Mouse (Mus musculus): ENCODE data around the gene Ptpre.
"Not testable (repeated sequence)": the region's sequence is repeated elsewhere in the genome, so short reads cannot be mapped to it uniquely, and the experiment has no call there.

Ptpre gene

DNA sequence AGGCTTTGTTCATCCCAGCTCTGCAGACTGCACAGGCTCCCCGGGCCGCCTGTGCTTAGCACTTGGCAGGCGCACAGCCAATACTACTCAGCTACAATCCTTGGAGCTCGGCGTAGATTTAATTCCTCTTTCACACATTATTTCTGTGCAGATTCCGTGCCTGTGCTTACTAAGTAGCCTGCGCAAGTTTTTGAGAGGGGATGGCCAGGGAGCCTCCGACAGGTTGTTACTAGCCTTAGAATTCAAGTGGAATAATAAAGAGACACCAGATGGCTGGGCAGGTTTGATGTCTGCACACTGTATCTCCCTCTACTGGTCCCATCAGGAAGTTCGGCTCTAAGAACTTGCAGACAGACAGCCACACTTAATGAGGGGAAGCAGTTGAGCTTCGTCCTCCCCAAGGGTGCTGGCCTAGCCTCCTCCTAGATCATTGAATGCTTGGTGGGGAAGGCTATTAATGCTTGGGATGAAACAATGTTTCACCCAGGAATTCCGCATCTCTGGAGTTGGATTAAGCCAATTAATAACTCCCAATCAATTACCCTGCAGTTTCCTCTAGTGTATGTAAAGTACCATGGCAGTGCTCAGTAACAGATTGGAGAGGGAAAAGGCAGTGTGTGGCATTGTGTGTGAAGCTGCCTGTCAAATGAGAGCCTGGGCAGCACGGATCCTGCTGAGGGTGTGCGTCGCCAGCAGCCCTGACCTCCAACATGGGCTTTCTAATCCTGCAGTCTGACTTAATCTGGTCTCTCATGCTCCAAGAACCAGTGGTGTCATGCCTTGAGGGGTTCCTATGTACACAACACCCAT lies 104.6 kb downstream of the Ptpre start:
- DNase-seq (ENCODE audit: low spot score in 2 of 2): peak; percentile 34 to 50

DNA sequence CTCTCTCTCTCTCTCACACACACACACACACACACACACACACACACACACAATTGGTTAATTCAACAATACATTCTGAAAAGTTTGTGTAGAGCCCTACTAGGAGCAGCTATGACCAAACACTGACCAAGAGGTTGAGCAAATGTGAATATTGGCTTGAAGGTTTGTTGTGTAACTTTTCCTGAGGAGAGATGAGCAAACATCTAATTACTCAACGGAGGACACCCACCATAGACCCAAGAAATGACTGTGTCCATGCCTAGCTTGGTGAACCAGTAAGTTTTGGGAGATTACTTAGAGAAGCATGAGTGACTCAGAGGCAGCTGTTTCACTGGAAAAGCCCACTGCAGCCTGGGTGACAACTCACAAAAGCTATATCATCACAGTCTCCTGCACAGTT lies 107.2 kb downstream of the Ptpre start:
- DNase-seq (ENCODE audit: low spot score in 2 of 2): no peak

DNA sequence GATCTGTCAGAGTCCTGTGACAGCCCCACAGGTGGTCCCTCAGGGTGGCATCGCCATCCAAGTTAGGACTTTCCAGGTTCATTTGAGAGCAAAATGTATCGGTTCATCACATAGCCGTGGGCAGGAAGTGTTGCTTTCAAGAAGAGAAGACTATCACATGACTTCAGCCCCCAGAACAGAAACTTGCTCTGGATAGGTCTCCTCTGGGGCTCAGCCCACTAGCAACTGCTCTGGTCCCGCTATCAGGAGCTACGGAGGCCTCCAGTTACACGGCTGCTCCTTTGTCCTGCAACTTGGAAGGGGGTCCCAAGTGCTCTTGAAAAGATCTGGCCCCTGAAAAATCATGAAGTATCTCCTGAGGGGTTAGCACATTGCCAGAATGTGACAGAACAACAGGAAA lies 109.7 kb downstream of the Ptpre start:
- DNase-seq (ENCODE audit: low spot score in 2 of 2): no peak

DNA sequence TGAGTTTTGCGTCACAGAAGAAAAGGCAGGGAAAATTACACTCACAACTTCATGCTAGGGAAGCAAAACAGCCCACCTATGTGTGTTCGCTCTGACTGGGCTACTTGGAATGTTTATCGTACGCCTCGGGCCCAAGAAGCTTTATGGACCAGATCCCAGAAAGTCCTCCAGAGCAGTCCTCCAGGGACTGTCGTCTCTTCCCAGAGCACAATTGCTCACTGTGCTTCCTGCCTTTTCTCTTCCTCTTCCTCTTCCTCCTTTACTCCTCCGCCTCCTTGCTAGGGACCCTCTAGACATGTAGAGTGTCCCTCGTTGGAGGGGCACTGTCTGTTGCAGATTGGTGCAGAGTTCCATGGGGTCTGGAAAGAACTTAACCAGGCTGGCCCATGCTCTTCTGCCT lies 111.5 kb downstream of the Ptpre start:
- no peak for DNase-seq (ENCODE audit: low spot score in 2 of 2)

DNA sequence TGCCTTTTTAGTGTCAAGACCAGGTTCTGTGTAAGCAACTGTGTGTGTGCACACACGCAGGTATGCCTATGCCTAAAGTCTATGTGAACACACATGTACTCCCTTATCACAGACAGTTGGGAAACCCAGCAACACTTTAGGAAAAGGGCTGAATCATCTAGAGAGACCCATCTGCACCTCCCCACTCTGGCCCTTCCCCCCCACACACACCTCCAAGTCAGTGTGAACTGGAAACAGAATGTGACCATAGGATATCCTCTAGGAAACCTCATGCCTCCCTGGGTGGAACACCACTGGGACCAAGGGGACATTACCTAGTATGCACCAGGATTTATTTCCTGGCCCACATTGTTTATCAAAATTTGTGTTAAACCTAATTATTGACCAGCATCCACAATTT lies 112.0 kb downstream of the Ptpre start:
- DNase-seq (ENCODE audit: low spot score in 2 of 2): no peak

DNA sequence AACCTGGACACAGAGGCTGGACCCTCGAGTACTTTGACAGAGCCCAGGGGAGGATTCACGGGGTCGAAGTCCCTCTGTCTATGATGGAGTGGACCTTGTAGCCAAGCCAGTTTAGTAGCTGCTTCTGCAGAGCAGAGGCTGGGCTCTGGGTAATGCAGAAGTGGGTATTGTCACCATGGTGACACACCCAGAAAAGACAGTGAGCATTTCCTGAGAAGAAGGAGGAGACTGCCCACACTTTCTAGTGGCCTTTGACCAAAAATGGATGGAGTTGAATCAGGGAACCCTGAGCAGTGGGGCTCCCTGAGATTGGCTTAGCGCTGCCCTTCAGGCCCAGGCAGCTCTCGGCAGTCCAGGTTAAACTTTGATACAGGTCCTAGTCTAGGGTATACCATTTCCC lies 112.8 kb downstream of the Ptpre start:
- DNase-seq (ENCODE audit: low spot score in 2 of 2): no peak

DNA sequence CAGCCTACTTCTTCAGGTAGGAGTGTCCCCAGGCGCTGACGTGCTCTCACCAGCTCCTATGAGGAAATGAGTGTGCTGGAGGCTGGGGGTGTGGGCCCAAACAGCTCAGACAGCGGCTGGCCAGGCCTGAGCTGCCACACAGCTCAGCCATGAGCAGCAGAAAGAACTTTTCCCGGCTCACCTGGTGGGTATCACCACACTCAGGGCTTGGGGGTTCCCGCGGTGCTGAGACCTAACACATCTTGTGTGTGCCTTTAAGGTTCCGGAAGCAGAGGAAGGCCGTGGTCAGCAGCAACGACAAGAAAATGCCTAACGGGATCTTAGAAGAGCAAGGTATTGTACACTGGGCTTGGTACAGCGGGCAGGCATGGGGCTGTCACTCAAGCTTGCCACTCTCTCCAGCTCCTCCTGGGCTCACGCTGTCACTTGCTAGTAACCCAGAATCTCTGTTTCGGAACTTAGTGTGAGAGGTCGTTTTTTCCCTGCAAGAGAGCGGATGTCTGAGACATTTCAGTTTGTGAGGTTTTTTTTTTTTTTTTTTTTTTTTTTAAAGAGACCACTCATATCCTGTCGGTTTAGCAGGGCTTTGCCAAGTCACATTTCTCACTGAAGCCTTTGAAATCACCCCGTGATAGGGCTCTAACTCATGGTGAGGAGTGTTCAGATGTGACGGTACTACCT lies 114.7 kb downstream of the Ptpre start:
- DNase-seq (ENCODE audit: low spot score in 2 of 2): no peak

DNA sequence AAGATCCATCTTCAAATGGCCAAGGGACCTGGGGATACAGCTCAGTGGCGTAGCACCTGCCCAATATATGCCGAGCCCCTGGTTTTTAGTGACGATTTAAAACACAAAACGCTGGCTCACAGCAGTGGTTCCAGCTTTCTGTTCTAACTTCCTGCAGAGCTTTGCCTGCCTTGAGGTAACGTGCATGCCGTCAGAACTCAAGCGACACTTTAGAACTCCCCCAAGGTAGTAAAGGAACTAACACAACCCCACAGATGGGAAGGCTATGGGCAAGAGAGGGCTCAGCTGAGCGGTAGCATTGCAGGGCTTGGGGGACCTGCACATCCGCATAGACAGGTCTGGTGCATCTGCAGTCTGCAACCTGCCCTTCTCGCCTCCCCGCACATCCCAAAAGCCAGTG lies 115.5 kb downstream of the Ptpre start:
- no peak for DNase-seq (ENCODE audit: low spot score in 2 of 2)

DNA sequence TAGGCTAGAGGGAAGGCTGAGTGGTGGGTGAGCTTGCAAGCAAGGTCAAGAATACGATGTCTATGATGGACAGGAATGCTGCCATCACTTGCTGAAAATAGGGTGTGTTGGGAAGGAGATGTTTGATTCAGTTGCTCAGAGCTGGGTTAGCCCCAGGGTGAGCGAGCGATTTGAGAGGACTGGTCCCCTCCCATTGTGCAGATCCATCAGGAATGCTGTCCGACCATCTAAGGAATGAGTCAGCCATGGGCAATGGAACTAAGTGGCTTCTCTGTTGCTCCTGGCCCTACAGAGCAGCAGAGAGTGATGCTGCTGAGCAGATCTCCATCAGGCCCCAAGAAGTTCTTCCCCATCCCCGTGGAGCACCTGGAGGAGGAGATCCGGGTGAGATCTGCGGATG lies 116.3 kb downstream of the Ptpre start:
- DNase-seq (ENCODE audit: low spot score in 2 of 2): no peak

DNA sequence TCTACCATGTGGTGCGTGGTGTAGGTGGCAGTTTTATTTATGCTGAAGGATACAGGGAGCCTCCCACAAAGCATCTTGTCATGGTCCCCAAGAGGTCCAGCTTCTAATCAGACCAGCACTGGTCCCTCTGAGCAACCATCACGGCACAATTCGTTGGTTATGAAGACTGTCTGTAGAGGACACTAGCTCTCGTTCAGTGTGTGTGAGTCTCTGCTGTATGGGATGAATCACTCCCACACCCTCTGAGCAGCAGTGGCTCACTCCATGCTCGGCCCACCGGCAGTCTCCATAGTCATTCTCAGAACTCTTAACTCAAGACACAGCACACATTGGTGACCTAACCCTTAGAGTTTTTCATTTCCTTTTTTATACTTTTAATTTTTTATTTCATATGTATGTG lies 117.0 kb downstream of the Ptpre start:
- DNase-seq (ENCODE audit: low spot score in 2 of 2): no peak

DNA sequence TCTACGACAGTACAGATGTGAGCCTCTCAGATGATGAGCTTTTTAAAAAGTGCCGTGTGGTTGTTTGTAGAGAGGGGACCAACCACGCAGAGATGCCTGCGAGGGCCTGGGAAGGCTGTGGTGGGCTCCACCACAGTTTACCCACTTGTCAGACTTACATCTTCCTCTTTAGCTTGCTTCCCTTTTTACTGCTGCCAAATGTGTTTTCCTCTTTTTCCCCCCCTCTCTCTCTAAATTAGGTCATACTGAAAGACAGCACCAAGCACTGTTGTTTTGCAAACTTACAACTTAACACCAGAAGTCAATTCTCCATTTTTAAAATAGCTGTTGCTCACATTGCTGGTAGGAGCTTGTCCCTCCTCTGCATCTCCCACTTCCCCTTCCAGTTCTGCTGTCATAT lies 117.8 kb downstream of the Ptpre start:
- DNase-seq (ENCODE audit: low spot score in 2 of 2): no peak

DNA sequence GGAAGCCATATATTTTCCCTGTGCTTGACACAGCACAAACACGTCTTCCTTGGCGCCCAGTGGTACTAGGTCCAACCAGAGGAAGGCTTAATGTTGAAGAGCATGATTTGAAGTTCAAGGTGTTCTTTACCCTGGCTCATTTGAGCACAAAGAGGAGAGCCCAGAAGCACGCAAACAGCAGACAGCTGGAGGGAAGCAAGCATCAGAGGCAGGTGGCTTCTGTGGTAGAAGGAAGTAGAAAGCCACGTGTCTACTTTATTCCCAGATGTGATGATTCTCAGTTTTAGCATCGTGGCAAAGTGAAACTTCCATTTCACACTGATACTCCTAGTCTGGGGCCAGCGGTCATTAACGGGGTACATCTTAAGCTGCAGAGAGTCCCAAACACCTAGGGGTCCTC lies 120.9 kb downstream of the Ptpre start:
- DNase-seq (ENCODE audit: low spot score in 2 of 2): no peak

DNA sequence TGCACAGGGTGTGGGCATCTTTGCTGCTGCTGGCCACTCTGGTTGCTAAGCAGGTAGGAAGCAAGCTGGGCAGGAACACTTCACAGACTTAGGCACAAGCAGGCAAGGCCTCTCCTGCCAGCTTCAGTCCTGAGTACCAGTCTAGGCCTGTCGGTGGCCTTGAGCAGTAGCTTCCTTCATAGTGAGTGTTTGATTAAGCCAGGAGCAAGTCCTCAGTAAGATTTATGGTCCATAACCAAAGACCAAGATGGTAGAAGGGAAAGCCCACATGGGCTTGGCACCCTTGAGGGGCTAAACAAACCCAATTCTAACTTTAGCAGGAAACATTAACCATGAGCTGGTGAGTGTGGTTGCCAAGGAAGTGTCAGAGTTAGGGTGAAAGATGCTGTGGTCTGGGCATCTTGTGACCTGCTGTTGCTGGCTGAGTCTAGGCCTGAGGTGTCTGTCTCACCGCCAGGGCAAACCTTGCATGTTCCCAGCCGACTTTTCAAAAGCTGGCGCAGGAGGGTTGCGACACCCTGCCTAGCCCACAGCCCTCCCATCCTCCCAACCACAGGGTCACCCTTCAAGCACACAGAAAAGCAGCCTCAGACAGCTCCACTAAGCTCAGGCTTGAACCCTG lies 122.1 kb downstream of the Ptpre start:
- DNase-seq (ENCODE audit: low spot score in 2 of 2): no peak

DNA sequence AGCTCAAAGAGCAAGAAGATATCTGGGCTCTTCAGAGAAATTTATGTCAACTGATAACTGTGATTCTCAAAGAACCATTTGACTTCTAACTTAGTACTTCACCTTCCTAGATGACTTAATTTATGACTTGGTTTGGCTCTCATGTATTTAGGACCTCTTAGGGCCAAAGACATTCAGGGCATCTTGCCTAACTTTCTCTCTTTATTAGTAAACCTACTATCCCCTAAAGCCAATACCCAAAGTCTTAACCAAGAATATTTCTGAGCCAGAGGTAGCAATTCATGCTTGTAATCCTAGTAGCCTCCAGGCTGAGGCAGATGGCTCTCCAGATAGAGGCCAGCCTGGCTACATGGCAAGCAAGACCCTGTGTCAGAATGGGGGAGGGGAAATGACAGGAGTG lies 123.0 kb downstream of the Ptpre start:
- DNase-seq (ENCODE audit: low spot score in 2 of 2): no peak

DNA sequence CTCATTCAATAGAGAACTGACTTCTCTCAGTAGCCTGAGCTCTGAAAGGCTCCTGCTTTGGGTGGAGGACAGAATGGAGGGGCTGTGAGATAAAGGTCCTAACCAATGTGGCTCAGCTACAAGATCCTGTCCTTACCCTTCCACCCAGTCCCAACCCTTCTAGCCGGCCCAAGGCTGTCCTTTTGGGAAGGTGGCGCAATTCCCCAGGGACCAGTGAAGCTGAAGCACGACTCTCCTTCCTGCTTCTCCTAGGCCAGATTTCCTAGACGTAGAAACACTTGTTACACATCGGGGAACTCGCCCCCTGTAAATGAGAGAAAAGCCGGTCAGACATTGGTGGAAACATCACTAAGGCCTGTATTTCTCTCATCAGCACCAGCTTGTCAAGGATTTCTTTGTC lies 126.9 kb downstream of the Ptpre start:
- no peak for DNase-seq (ENCODE audit: low spot score in 2 of 2)

DNA sequence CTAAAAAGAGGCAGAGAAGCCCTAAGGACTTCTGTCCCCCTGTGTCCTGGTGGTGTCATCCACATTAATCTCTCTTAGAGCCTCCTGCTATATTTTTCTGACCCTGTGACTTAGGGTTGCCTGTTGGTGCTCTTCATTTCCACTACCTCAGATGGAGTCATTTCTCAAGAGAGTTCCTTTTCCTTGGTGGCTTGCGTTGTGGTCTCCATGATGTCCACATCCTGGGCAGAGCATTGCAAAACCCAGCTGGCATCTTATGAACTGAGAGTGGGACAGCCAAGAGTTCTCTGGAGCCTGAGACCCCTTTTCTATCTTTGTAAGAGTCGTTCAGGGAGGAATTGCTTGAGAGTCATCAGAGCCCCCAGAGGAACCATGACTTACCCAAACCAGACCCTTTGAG lies 129.0 kb downstream of the Ptpre start:
- no peak for DNase-seq (ENCODE audit: low spot score in 2 of 2)

DNA sequence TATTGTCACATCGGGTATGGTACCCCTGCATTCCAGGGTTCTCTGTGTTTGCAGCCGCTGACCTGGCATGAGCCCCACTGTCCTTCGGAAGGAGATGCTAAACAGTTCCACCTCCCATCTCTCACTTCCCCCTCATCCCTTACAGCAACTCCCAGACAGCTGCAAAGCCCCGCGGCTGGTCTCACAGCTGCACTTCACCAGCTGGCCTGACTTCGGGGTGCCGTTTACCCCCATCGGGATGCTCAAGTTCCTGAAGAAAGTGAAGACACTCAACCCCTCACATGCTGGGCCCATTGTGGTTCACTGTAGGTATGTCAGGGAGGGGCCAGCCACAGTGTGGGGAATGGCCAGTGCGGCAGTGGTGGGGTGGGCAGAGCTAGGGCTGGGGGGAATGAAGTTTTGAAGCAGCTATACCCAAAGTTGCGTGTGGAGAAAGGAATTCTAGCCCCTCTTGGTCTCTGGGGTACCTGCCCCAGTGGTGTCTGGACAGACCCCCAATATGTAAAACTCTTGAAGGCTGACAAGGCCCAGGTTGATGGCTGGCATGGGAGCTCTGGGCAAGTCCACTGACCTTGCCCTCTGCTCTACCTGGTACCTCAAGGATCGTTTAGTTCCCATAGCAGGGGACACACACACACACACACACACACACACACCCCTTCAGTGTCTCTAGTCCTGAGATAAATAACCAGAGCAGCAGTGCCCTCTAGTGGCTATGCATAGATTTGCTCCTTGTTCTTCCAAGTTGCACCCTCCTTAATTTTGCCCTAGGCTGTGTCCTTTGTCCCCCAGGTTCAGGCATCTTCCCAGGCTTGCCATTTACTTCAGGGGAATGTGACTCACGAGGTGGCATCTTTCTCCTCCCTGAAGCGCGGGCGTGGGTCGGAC lies 131.8 kb downstream of the Ptpre start:
- DNase-seq (ENCODE audit: low spot score in 2 of 2): peak; percentile 24 to 60

DNA sequence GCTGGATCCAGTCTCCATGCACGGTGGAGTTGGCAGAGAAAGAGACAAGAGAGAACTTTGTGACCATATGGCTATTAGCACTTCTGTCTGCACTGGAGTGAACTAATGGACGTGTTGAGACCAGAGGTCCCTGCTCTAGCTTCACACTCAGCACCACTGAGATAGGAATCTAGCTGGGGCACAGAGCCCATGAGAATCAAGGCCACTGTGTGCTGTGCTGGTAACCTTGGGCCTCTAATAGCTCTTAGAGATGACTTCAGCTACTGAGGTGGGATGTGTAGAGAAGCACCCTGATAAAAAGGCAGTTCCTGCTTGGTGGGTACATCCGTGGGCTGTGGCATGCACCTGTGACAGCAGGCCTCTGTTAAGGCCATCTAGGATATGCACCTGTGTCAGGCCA lies 136.3 kb downstream of the Ptpre start:
- DNase-seq (ENCODE audit: low spot score in 2 of 2): no peak

DNA sequence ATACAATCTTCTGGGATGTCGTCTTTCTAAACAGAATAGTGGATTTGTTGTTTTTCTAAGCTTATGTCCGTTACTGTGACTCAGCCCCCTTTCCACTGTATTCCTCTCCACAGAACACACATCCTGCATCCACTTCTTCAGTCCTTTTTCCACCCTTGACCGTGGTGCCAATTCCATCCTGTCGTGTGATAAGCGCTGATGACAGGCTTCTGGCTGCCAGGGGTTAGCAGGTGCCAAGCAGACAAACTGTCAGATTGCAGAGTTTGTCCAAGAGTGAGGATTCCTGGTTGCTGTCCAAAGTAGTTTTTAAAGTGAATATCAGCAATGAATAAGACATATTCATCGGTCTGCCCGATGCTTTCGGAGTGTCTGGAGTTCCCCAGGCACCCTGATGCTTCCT lies 139.4 kb downstream of the Ptpre start:
- DNase-seq (ENCODE audit: low spot score in 2 of 2): no peak

DNA sequence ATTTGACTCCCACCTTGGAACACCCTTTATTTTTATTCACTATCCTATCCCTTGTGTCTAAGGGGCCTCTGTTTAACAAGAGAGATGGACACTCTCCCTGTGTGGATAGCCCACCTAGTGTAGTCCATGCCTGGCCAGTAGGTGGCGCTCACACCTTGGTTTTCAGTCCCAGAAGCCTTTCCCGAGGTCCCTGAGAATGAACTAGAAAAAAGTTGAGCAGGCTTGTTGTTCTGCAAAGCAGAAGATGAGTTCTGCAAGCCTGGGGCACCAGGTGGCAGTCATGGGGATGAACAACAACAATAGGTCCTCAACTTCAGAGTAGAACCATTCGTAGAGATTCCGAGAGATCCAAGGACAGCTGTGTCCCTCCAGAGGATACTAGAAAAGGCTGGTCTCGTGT lies 143.1 kb downstream of the Ptpre start:
- DNase-seq (ENCODE audit: low spot score in 2 of 2): peak in 1 of 2 experiments; percentile 33

DNA sequence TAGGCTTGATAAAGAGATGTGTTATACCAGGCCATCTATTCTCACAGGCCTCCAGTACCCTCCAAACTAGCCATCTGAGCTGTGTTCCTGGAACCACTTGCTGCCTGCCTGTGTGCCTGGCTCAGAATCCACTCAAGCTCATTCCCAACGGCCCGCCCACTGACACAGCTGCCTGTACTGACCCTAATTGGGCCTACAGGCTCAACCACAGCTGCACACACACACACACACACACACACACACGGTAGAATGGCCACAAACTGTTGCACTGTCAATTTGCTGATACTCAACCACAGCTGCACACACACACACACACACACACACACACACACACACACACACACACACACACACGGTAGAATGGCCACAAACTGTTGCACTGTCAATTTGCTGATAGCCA lies 146.8 kb downstream of the Ptpre start:
- not testable (repeated sequence) for DNase-seq (ENCODE audit: low spot score in 2 of 2)

DNA sequence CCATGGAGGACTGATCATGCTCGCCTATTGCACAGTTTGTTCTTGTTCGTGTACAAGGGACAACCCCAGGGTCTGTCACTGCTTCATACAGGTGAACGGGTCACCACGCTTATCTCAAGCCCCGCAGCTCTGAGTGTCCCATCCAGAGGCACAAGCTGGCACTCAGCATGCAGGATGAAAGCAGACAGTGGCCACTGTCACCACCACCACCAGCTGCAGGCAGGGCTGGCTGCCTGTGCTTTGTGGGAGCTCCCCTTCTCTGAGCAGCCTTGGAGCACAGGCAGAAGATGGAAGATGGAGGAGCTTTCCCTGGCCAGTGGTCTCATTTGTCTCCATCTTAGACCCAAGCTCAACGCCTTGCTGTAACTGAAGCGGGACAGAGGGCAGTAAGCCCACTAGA lies 147.7 kb downstream of the Ptpre start:
- no peak for DNase-seq (ENCODE audit: low spot score in 2 of 2)
